Mouse (Mus musculus) brain, embryonic 14.5 days (tissue): ENCODE measurements around the gene Gli2.

Source experiments
- CTCF ChIP-seq: fragments of 200-500 bp; IDR thresholded peaks from 2 replicates; pipeline ENCODE4 v1.5.1; 2012; ENCODE audit warnings: inconsistent platforms, mild to moderate bottlenecking, moderate library complexity, borderline replicate concordance; ENCODE audit not compliant: insufficient read depth, insufficient read length; ENCODE audit errors: extremely low read depth
- POLR2A ChIP-seq: fragments of 200-500 bp; IDR thresholded peaks from 2 replicates; pipeline ENCODE4 v1.6.1; 2012; ENCODE audit warnings: mild to moderate bottlenecking, inconsistent platforms, borderline replicate concordance; ENCODE audit not compliant: poor library complexity, insufficient read depth, insufficient read length, severe bottlenecking; ENCODE audit errors: extremely low read depth

GRCm38 (mm10) chr1:118799322-118800116 is 253.9 kb downstream of the Gli2 start:
- TF ChIP-seq POLR2A (no peak), CTCF (no peak)
